In genomic region chr13:48869088-48869487, GRCm38 (mm10) we compare ENCODE assay signal across 7 mouse cellular contexts. TPM values are rescaled to one million over a fixed set of nuclear protein-coding genes. Genes with fewer than 3 reads are reported as not detected.
A peak's percentile ranks its signal among the peaks of the same experiment; 100 is the strongest.
DNase-seq lines count a peak whose midpoint lies in the region; ATAC-seq lines count a peak whose summit lies in the region.

No protein-coding gene starts in this region.

- no peaks in the 10 kb centered on the region for H3K27me3 ChIP-seq in liver, embryonic 11.5 days (replicated peaks; ENCODE audit: control insufficient read depth, insufficient read depth, low read length)
- no peaks in the 10 kb centered on the region for H3K27me3 ChIP-seq in forebrain, embryonic 10.5 days (ENCODE audit: poor library complexity, severe bottlenecking)
- H3K27me3 ChIP-seq in intestine, embryonic 16.5 days (replicated peaks; ENCODE audit: control insufficient read depth, insufficient read depth, low read length): no peaks in the 10 kb centered on the region
- H3K27me3 ChIP-seq in neural tube, embryonic 13.5 days: no peaks in the 10 kb centered on the region

- intact Hi-C loops in gastrocnemius, postnatal 36 days (cut with DNase I): no loop called here

- whole genome bisulfite sequencing in liver, embryonic 11.5 days: 20% methylated on average over 5 of the region's 5 CpGs
- WGBS in forebrain, embryonic 10.5 days: 22% methylated on average over 5 of the region's 5 CpGs
- WGBS in intestine, embryonic 16.5 days: 25% methylated on average over 5 of the region's 5 CpGs
- 11% methylated on average over 5 of the region's 5 CpGs for WGBS in neural tube, embryonic 13.5 days

- H3K4me3 ChIP-seq in liver, embryonic 11.5 days (ENCODE audit: low read depth, low read length): peak overlapping the region; percentile 96
- H3K4me3 ChIP-seq in forebrain, embryonic 10.5 days: peak overlapping the region; percentile 93
- peak overlapping the region; percentile 92 for H3K4me3 ChIP-seq in intestine, embryonic 16.5 days (ENCODE audit: low read length)
- peak overlapping the region; percentile 96 for H3K4me3 ChIP-seq in neural tube, embryonic 13.5 days

- peak overlapping the region; percentile 98 for H3K9ac ChIP-seq in liver, embryonic 11.5 days (ENCODE audit: low read depth, low read length)
- peak overlapping the region; percentile 98 for H3K9ac ChIP-seq in intestine, embryonic 16.5 days (ENCODE audit: low read depth, low read length)
- peak overlapping the region; percentile 99 for H3K9ac ChIP-seq in neural tube, embryonic 13.5 days

- no peak overlapping the region for H3K27ac ChIP-seq in liver, embryonic 11.5 days (ENCODE audit: low read depth, low read length)
- peak overlapping the region; percentile 99 for H3K27ac ChIP-seq in forebrain, embryonic 10.5 days
- peak overlapping the region; percentile 96 for H3K27ac ChIP-seq in intestine, embryonic 16.5 days (ENCODE audit: low read length)
- no peak overlapping the region for H3K27ac ChIP-seq in neural tube, embryonic 13.5 days (replicated peaks)

- peaks cover 42% of the 10 kb centered on the region for H3K4me1 ChIP-seq in liver, embryonic 11.5 days (replicated peaks; ENCODE audit: control insufficient read depth, insufficient read depth, low read length)
- peaks cover 62% of the 10 kb centered on the region for H3K4me1 ChIP-seq in forebrain, embryonic 10.5 days
- peaks cover 39% of the 10 kb centered on the region for H3K4me1 ChIP-seq in intestine, embryonic 16.5 days (ENCODE audit: control insufficient read depth, insufficient read depth, low read length)
- peaks cover 62% of the 10 kb centered on the region for H3K4me1 ChIP-seq in neural tube, embryonic 13.5 days (replicated peaks)

- H3K36me3 ChIP-seq in liver, embryonic 11.5 days (ENCODE audit: control insufficient read depth, insufficient read depth, low read length): no peaks in the 10 kb centered on the region
- H3K36me3 ChIP-seq in forebrain, embryonic 10.5 days (replicated peaks): peaks cover 12% of the 10 kb centered on the region
- H3K36me3 ChIP-seq in intestine, embryonic 16.5 days (ENCODE audit: control insufficient read depth, insufficient read depth, low read length): no peaks in the 10 kb centered on the region
- no peaks in the 10 kb centered on the region for H3K36me3 ChIP-seq in neural tube, embryonic 13.5 days

- DNase-seq in liver, embryonic 11.5 days (ENCODE audit: low spot score): no peak
- no peak for DNase-seq in liver
- no peak for DNase-seq in forebrain, embryonic 10.5 days (ENCODE audit: extremely low spot score, low spot score)
- no peak for DNase-seq in urinary bladder, postnatal 10 days (ENCODE audit: low spot score)
- DNase-seq in gastrocnemius, postnatal 36 days: no peak

- peak overlapping the region; percentile 92 for H3K4me2 ChIP-seq in liver, embryonic 11.5 days
- H3K4me2 ChIP-seq in intestine, embryonic 16.5 days (ENCODE audit: low read depth, low read length): peak overlapping the region; percentile 78
- H3K4me2 ChIP-seq in neural tube, embryonic 13.5 days: peak overlapping the region; percentile 77

- no peaks in the 10 kb centered on the region for H3K9me3 ChIP-seq in liver, embryonic 11.5 days (ENCODE audit: control insufficient read depth, low read length)
- H3K9me3 ChIP-seq in forebrain, embryonic 10.5 days: no peaks in the 10 kb centered on the region
- no peaks in the 10 kb centered on the region for H3K9me3 ChIP-seq in intestine, embryonic 16.5 days (ENCODE audit: control insufficient read depth, low read length)
- H3K9me3 ChIP-seq in neural tube, embryonic 13.5 days: no peaks in the 10 kb centered on the region

- no peak for ATAC-seq in liver, embryonic 11.5 days (replicated peaks; ENCODE audit: low FRiP score)
- no peak; the same call in 1 of the 2 replicates for ATAC-seq in intestine, embryonic 16.5 days
- no peak for ATAC-seq in neural tube, embryonic 13.5 days (ENCODE audit: low read depth)

RNA-seq across cellular contexts. Expression of gene Phf2, which starts 1.8 kb away (rescaled TPM):
- 6.2 and 8.3 TPM in 2 replicates for polyA plus RNA-seq in liver, embryonic 11.5 days (2014; fragmentation: Nextera tagmentation; extraction: Ambion mirVana)
- polyA plus RNA-seq in forebrain, embryonic 10.5 days (2016; fragmentation: Nextera tagmentation; extraction: Ambion mirVana): 7.7 TPM in 2 replicates
- 3.9 and 4.5 TPM in 2 replicates for polyA plus RNA-seq in intestine, embryonic 16.5 days (2015; fragmentation: Nextera tagmentation; extraction: Ambion mirVana)
- polyA plus RNA-seq in neural tube, embryonic 13.5 days (2015; fragmentation: Nextera tagmentation; extraction: Ambion mirVana): 9.6 and 9.7 TPM in 2 replicates
- 10 to 100 TPM; 23.7 to 28.5 TPM for total RNA-seq in gastrocnemius, postnatal 36 days (2021)

Comparison
In these comparisons a context has a peak if more than half of its experiments do, and no peak if none do; other contexts are left out.
1. H3K27ac ChIP-seq: peak in forebrain, embryonic 10.5 days (single experiment) and intestine, embryonic 16.5 days (single experiment); none in liver, embryonic 11.5 days (single experiment) and neural tube, embryonic 13.5 days (single experiment).
2. Peak in every context shown above with its lines, with median percentiles within 50 percentile points of each other: H3K4me2 ChIP-seq, H3K4me3 ChIP-seq and H3K9ac ChIP-seq.